Mouse (Mus musculus): Measurements from ENCODE around the gene Gm49403. TPM values are rescaled to one million over a fixed set of nuclear protein-coding genes. Genes with fewer than 3 reads are reported as not detected.
"Not testable (repeated sequence)": the region's sequence is repeated elsewhere in the genome, so short reads cannot be mapped to it uniquely, and the experiment has no call there.

Gm49403 gene
- polyA plus RNA-seq, 1 experiment from 2014 or later = not detected

GRCm38 (mm10) chr19:8844371-8845129, 39.2 kb upstream of the Gm49403 start:
- TF ChIP-seq CTCF (IDR thresholded peaks at IDR 0.05) = peak; percentile 86
- ChIA-PET CTCF (interaction anchor here (0.7 to 2.4 kb wide), 11 partner anchors 9 to 935 kb away, joined by 3 to 13 read pairs (median 3); partner anchors contain the start of gene Uqcc3), POLR2A (interaction anchor here (0.5 to 0.9 kb wide), 2 partner anchors 20 to 1094 kb away, joined by 3 to 6 read pairs; no protein-coding TSS in a partner anchor)
- no peaks in the 10 kb centered on the region for H3K27me3 ChIP-seq
- DNase-seq (ENCODE audit: low read depth, low spot score) (no peak), ATAC-seq (peak; percentile 71)
- in situ Hi-C loops (cut with MboI; ENCODE audit: low pct_unique_long_range_greater_than_20kb) = loop anchor here (5.0 to 25.0 kb wide), 2 partner anchors 268 to 1043 kb away; partner anchors contain the start of gene Incenp

GRCm38 (mm10) chr19:8848356-8848755, 35.4 kb upstream of the Gm49403 start:
- in situ Hi-C loops (cut with MboI; ENCODE audit: low pct_unique_long_range_greater_than_20kb) = loop anchor here (5.0 to 25.0 kb wide), 2 partner anchors 264 to 1039 kb away; partner anchors contain the start of gene Incenp
- DNase-seq (ENCODE audit: low read depth, low spot score) (no peak), ATAC-seq (no peak)
- ChIA-PET CTCF (no interaction called here), POLR2A (no interaction called here)
- no peak for TF ChIP-seq CTCF (IDR thresholded peaks at IDR 0.05)
- H3K27me3 ChIP-seq = no peaks in the 10 kb centered on the region

- CTCF ChIA-PET = interaction anchor here (1.3 kb wide), 1 partner anchor 259 kb away, joined by 3 read pairs; no protein-coding TSS in a partner anchor
- POLR2A ChIA-PET = interaction anchor here (1.0 kb wide), 1 partner anchor 8 kb away, joined by 3 read pairs; no protein-coding TSS in a partner anchor
- DNase-seq (ENCODE audit: low read depth, low spot score) (no peak), ATAC-seq (no peak)
- no peak for TF ChIP-seq CTCF (IDR thresholded peaks at IDR 0.05)
- no peaks in the 10 kb centered on the region for H3K27me3 ChIP-seq
- in situ Hi-C loops (cut with MboI; ENCODE audit: low pct_unique_long_range_greater_than_20kb) = loop anchor here (25.0 kb wide), 1 partner anchor 587 kb away; no protein-coding TSS in a partner anchor
Measured at GRCm38 (mm10) chr19:8850402-8850901, 33.3 kb upstream of the Gm49403 start, which contains the start of gene Lrrn4cl. Gene Lrrn4cl (plus strand): TSS chr19:8850768.

GRCm38 (mm10) chr19:8851639-8852038, 32.1 kb upstream of the Gm49403 start:
- ChIA-PET POLR2A (no interaction called here), CTCF (interaction anchor here (0.9 to 1.9 kb wide), 3 partner anchors 9 to 258 kb away, joined by 3 to 7 read pairs (median 4); no protein-coding TSS in a partner anchor)
- no peaks in the 10 kb centered on the region for H3K27me3 ChIP-seq
- in situ Hi-C loops (cut with MboI; ENCODE audit: low pct_unique_long_range_greater_than_20kb) = loop anchor here (25.0 kb wide), 1 partner anchor 586 kb away; no protein-coding TSS in a partner anchor
- DNase-seq (ENCODE audit: low read depth, low spot score) (no peak), ATAC-seq (no peak)
- TF ChIP-seq CTCF (IDR thresholded peaks at IDR 0.05) = no peak

- in situ Hi-C loops (cut with MboI; ENCODE audit: low pct_unique_long_range_greater_than_20kb) = loop anchor here (25.0 kb wide), 1 partner anchor 585 kb away; no protein-coding TSS in a partner anchor
- no peak for TF ChIP-seq CTCF (IDR thresholded peaks at IDR 0.05)
- ChIA-PET CTCF (interaction anchor here (0.9 to 3.0 kb wide), 4 partner anchors 7 to 257 kb away, joined by 3 to 13 read pairs (median 6); no protein-coding TSS in a partner anchor), POLR2A (interaction anchor here (1.1 kb wide), 1 partner anchor 19 kb away, joined by 3 read pairs; the partner anchor contains the start of gene Ubxn1)
- DNase-seq (ENCODE audit: low read depth, low spot score) (no peak), ATAC-seq (no peak)
- no peaks in the 10 kb centered on the region for H3K27me3 ChIP-seq
Measured at GRCm38 (mm10) chr19:8852236-8852928, 31.3 kb upstream of the Gm49403 start.

- DNase-seq (ENCODE audit: low read depth, low spot score) (no peak), ATAC-seq (no peak)
- in situ Hi-C loops (cut with MboI; ENCODE audit: low pct_unique_long_range_greater_than_20kb) = loop anchor here (25.0 kb wide), 1 partner anchor 584 kb away; no protein-coding TSS in a partner anchor
- CTCF ChIA-PET = interaction anchor here (1.7 to 3.0 kb wide), 3 partner anchors 8 to 257 kb away, joined by 3 to 13 read pairs (median 7); no protein-coding TSS in a partner anchor
- no peaks in the 10 kb centered on the region for H3K27me3 ChIP-seq
- POLR2A ChIA-PET = interaction anchor here (0.5 to 1.1 kb wide), 2 partner anchors 18 to 93 kb away, joined by 3 read pairs; partner anchors contain the start of gene Ubxn1
- no peak for TF ChIP-seq CTCF (IDR thresholded peaks at IDR 0.05)
Measured at GRCm38 (mm10) chr19:8853117-8853516, 30.6 kb upstream of the Gm49403 start.

GRCm38 (mm10) chr19:8857689-8858088, 26.0 kb upstream of the Gm49403 start:
- ATAC-seq (no peak), DNase-seq (ENCODE audit: low read depth, low spot score) (no peak)
- in situ Hi-C loops (cut with MboI; ENCODE audit: low pct_unique_long_range_greater_than_20kb) = loop anchor here (25.0 kb wide), 1 partner anchor 580 kb away; no protein-coding TSS in a partner anchor
- ChIA-PET POLR2A (no interaction called here), CTCF (interaction anchor here (2.0 kb wide), 1 partner anchor 252 kb away, joined by 11 read pairs; no protein-coding TSS in a partner anchor)
- no peaks in the 10 kb centered on the region for H3K27me3 ChIP-seq
- peak; percentile 71 for TF ChIP-seq CTCF (IDR thresholded peaks at IDR 0.05)

- TF ChIP-seq CTCF (IDR thresholded peaks at IDR 0.05) = peak; percentile 71
- DNase-seq (ENCODE audit: low read depth, low spot score) (no peak), ATAC-seq (no peak)
- in situ Hi-C loops (cut with MboI; ENCODE audit: low pct_unique_long_range_greater_than_20kb) = loop anchor here (25.0 kb wide), 1 partner anchor 578 kb away; no protein-coding TSS in a partner anchor
- H3K27me3 ChIP-seq = no peaks in the 10 kb centered on the region
- ChIA-PET CTCF (interaction anchor here (0.9 to 2.0 kb wide), 8 partner anchors 14 to 254 kb away, joined by 3 to 11 read pairs (median 4); no protein-coding TSS in a partner anchor), POLR2A (interaction anchor here (0.9 kb wide), 1 partner anchor 9 kb away, joined by 3 read pairs; the partner anchor contains the start of gene Lrrn4cl)
Measured at GRCm38 (mm10) chr19:8859018-8859417, 24.7 kb upstream of the Gm49403 start.

- no peak for TF ChIP-seq CTCF (IDR thresholded peaks at IDR 0.05)
- ChIA-PET CTCF (no interaction called here), POLR2A (interaction anchor here (0.6 kb wide), 1 partner anchor 28 kb away, joined by 3 read pairs; the partner anchor contains the start of gene Ints5)
- no peaks in the 10 kb centered on the region for H3K27me3 ChIP-seq
- in situ Hi-C loops (cut with MboI; ENCODE audit: low pct_unique_long_range_greater_than_20kb) = loop anchor here (25.0 kb wide), 1 partner anchor 573 kb away; no protein-coding TSS in a partner anchor
- ATAC-seq (no peak), DNase-seq (ENCODE audit: low read depth, low spot score) (no peak)
Measured at GRCm38 (mm10) chr19:8864265-8864664, 19.5 kb upstream of the Gm49403 start.

- CTCF ChIA-PET; ATAC-seq; H3K27me3 ChIP-seq; DNase-seq (ENCODE audit: low read depth, low spot score): not testable (repeated sequence)
- POLR2A ChIA-PET = interaction anchor here (0.6 kb wide), 1 partner anchor 8 kb away, joined by 7 read pairs; no protein-coding TSS in a partner anchor
- in situ Hi-C loops (cut with MboI; ENCODE audit: low pct_unique_long_range_greater_than_20kb) = loop anchor here (25.0 kb wide), 1 partner anchor 567 kb away; no protein-coding TSS in a partner anchor
Measured at GRCm38 (mm10) chr19:8870381-8870780, 13.3 kb upstream of the Gm49403 start.
